Mouse (Mus musculus) forebrain, embryonic 15.5 days (tissue): ENCODE measurements at regions not wholly inside any gene's neighbourhood (a gene's known extent, or its start where the extent isn't known, plus 50 kb on each side); places are given as distances from the start of the nearest gene placed in this dataset.
A peak's percentile ranks its signal among the peaks of the same experiment; 100 is the strongest.
"Not testable (repeated sequence)": the region's sequence is repeated elsewhere in the genome, so short reads cannot be mapped to it uniquely, and the experiment has no call there.

Source experiments
- ATAC-seq: fragments of 200-750 bp; cut with Nextera tagmentation; replicated peaks from 2 replicates; pipeline ENCODE4 v1.8.0; 2017; ENCODE audit warnings: mild to moderate bottlenecking, moderate TSS enrichment, moderate library complexity
- H3K27ac ChIP-seq: fragments of 300-500 bp; sonication (generic); replicated peaks from 2 replicates; pipeline ENCODE4 v1.5.1; 2015; ENCODE audit warnings: mild to moderate bottlenecking, inconsistent platforms
- H3K27me3 ChIP-seq: fragments of 300-500 bp; sonication (generic); 2 replicates; pipeline ENCODE4 v1.6.1; 2015; ENCODE audit warnings: inconsistent platforms
- H3K36me3 ChIP-seq: fragments of 300-500 bp; sonication (generic); 2 replicates; pipeline ENCODE4 v1.6.1; 2015; ENCODE audit warnings: mild to moderate bottlenecking, inconsistent platforms
- H3K4me1 ChIP-seq: fragments of 300-500 bp; sonication (generic); 2 replicates; pipeline ENCODE4 v1.6.1; 2015; ENCODE audit warnings: inconsistent platforms
- H3K4me2 ChIP-seq: fragments of 300-500 bp; sonication (generic); replicated peaks from 2 replicates; pipeline ENCODE4 v1.6.1; 2015; ENCODE audit warnings: mild to moderate bottlenecking, inconsistent platforms
- H3K4me3 ChIP-seq: fragments of 300-500 bp; sonication (generic); 2 replicates; pipeline ENCODE4 v1.5.1; 2015; ENCODE audit warnings: mild to moderate bottlenecking, inconsistent platforms
- H3K9ac ChIP-seq: fragments of 300-500 bp; sonication (generic); replicated peaks from 2 replicates; pipeline ENCODE4 v1.6.1; 2015; ENCODE audit warnings: mild to moderate bottlenecking, inconsistent platforms
- H3K9me3 ChIP-seq: fragments of 300-500 bp; sonication (generic); 2 replicates; pipeline ENCODE4 v1.6.1; 2016; ENCODE audit warnings: inconsistent platforms
- WGBS: fragments of 180-500 bp; shearing (Covaris S2); methylation state at CpG from one replicate; pipeline ENCODE4 v1.1.7; 2015; ENCODE audit warnings: mixed read lengths; 5-methylcytosine and 5-hydroxymethylcytosine counted together

DNA sequence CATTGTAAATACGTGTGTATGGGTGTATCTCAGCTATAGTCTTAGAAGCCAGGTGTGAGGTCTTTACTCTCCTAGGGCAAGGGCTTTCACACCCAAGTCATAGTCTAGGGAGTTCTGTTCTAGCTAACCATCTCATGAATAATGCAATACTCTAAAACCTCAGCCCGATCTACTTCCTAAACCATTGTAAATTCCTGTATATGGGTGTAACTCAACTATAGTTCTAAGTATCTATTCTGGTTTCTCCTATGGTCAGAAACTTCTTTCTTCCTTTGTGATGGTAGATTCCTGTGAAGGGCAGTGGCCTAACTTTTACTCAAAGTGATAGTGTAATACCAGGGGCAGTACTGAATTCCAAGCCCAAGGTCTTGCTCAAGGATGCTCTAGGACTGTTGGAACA, 58.7 kb upstream of the Srd5a3 start:
- not testable (repeated sequence) for ATAC-seq, H3K36me3 ChIP-seq, H3K27ac ChIP-seq, H3K4me3 ChIP-seq, H3K9me3 ChIP-seq, H3K4me1 ChIP-seq, H3K27me3 ChIP-seq, H3K4me2 ChIP-seq, H3K9ac ChIP-seq
- 76% methylated on average over 2 of the region's 2 CpGs for WGBS

DNA sequence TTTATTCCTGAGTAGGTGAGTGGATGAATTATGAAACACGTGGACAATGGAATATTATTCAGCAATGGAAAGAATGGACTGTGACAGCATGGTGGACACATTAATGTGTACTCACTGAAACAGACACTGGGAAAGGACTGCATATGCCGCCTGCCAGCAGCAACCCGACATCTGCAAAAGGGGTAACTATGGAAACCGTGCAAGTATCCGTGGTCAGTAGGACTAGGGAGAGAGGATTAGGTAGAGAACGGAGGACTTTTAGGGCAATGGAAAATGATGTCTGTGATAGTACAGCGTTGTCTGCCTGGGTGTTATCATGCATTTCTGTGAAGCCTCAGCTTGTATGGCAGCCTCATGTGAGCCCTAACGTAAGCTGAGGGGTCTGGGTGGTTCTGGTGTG, 59.6 kb upstream of the Srd5a3 start:
- no peak overlapping the region for H3K27ac ChIP-seq
- 65% methylated on average over 8 of the region's 8 CpGs for WGBS

GRCm38 (mm10) chr5:76079204-76080025, 60.7 kb upstream of the Srd5a3 start:
- no peak overlapping the region for H3K27ac ChIP-seq
- 0 out of 2 replicates have a peak, but pooled peaks cover 2% of the 10 kb centered on the region for H3K4me1 ChIP-seq
- H3K36me3 ChIP-seq = no peaks in the 10 kb centered on the region
- ATAC-seq = no peak
- WGBS = 67% methylated on average over 11 of the region's 11 CpGs
- no peak overlapping the region for H3K4me3 ChIP-seq
- no peak overlapping the region for H3K4me2 ChIP-seq
- no peaks in the 10 kb centered on the region for H3K9me3 ChIP-seq
- H3K27me3 ChIP-seq = no peaks in the 10 kb centered on the region
- no peak overlapping the region for H3K9ac ChIP-seq

More for the DNA sequence above, 59.6 kb upstream of the Srd5a3 start:
- Histone ChIP-seq H3K9me3 (no peaks in the 10 kb centered on the region), H3K4me2 (no peak overlapping the region), H3K9ac (no peak overlapping the region), H3K4me1 (0 out of 2 replicates have a peak, but pooled peaks cover under 1% of the 10 kb centered on the region), H3K27me3 (no peaks in the 10 kb centered on the region), H3K4me3 (no peak overlapping the region), H3K36me3 (no peaks in the 10 kb centered on the region)
- ATAC-seq = no peak

- Histone ChIP-seq H3K4me3 (no peak overlapping the region), H3K4me2 (no peak overlapping the region), H3K9me3 (no peaks in the 10 kb centered on the region), H3K36me3 (no peaks in the 10 kb centered on the region), H3K4me1 (0 out of 2 replicates have a peak, but pooled peaks cover 2% of the 10 kb centered on the region), H3K27me3 (no peaks in the 10 kb centered on the region), H3K9ac (no peak overlapping the region), H3K27ac (no peak overlapping the region)
- no peak for ATAC-seq
- WGBS = 90% methylated on average over 1 of the region's 1 CpGs
These were observed 61.6 kb upstream of the Srd5a3 start for GRCm38 (mm10) chr5:76078485-76078884.

- no peaks in the 10 kb centered on the region for H3K27me3 ChIP-seq
- H3K9ac ChIP-seq = no peak overlapping the region
- H3K36me3 ChIP-seq = no peaks in the 10 kb centered on the region
- no peaks in the 10 kb centered on the region for H3K9me3 ChIP-seq
- H3K4me1 ChIP-seq = 0 out of 2 replicates have a peak, but pooled peaks cover 2% of the 10 kb centered on the region
- H3K27ac ChIP-seq = no peak overlapping the region
- no peak overlapping the region for H3K4me2 ChIP-seq
- WGBS = 93% methylated on average over 7 of the region's 7 CpGs
- no peak for ATAC-seq
- no peak overlapping the region for H3K4me3 ChIP-seq
These were observed 63.8 kb upstream of the Srd5a3 start for GRCm38 (mm10) chr5:76076283-76076682.

- no peak overlapping the region for H3K9ac ChIP-seq
- no peak overlapping the region for H3K27ac ChIP-seq
- H3K9me3 ChIP-seq = no peaks in the 10 kb centered on the region
- WGBS = 22% methylated on average over 8 of the region's 8 CpGs
- 0 out of 2 replicates have a peak, but pooled peaks cover 2% of the 10 kb centered on the region for H3K4me1 ChIP-seq
- ATAC-seq = no peak
- no peak overlapping the region for H3K4me3 ChIP-seq
- H3K36me3 ChIP-seq = no peaks in the 10 kb centered on the region
- H3K27me3 ChIP-seq = no peaks in the 10 kb centered on the region
- peak overlapping the region; percentile 19; the same call in 1 of the 2 replicates for H3K4me2 ChIP-seq
These were observed 64.7 kb upstream of the Srd5a3 start for GRCm38 (mm10) chr5:76075401-76075800.

- no peak for ATAC-seq
- 31% methylated on average over 3 of the region's 3 CpGs for WGBS
- no peaks in the 10 kb centered on the region for H3K27me3 ChIP-seq
- H3K4me2 ChIP-seq = no peak overlapping the region
- H3K9ac ChIP-seq = no peak overlapping the region
- H3K27ac ChIP-seq = no peak overlapping the region
- H3K4me1 ChIP-seq = no peaks in the 10 kb centered on the region
- no peak overlapping the region for H3K4me3 ChIP-seq
- H3K9me3 ChIP-seq = no peaks in the 10 kb centered on the region
- no peaks in the 10 kb centered on the region for H3K36me3 ChIP-seq
These were observed 72.2 kb upstream of the Srd5a3 start for GRCm38 (mm10) chr5:76067881-76068280.

GRCm38 (mm10) chr5:76067231-76067630, 72.8 kb upstream of the Srd5a3 start:
- Histone ChIP-seq H3K4me3 (no peak overlapping the region), H3K4me2 (no peak overlapping the region), H3K27ac (no peak overlapping the region), H3K36me3 (no peaks in the 10 kb centered on the region), H3K9me3 (no peaks in the 10 kb centered on the region), H3K27me3 (no peaks in the 10 kb centered on the region), H3K4me1 (no peaks in the 10 kb centered on the region), H3K9ac (no peak overlapping the region)
- no peak for ATAC-seq
- 81% methylated on average over 10 of the region's 10 CpGs for WGBS

- no peak overlapping the region for H3K9ac ChIP-seq
- no peak for ATAC-seq
- H3K36me3 ChIP-seq = no peaks in the 10 kb centered on the region
- H3K4me1 ChIP-seq = no peaks in the 10 kb centered on the region
- H3K27me3 ChIP-seq = no peaks in the 10 kb centered on the region
- H3K27ac ChIP-seq = no peak overlapping the region
- H3K4me3 ChIP-seq = no peak overlapping the region
- no peaks in the 10 kb centered on the region for H3K9me3 ChIP-seq
- WGBS = 73% methylated on average over 4 of the region's 4 CpGs
- no peak overlapping the region for H3K4me2 ChIP-seq
These were observed 74.3 kb upstream of the Srd5a3 start for GRCm38 (mm10) chr5:76065789-76066188.

DNA sequence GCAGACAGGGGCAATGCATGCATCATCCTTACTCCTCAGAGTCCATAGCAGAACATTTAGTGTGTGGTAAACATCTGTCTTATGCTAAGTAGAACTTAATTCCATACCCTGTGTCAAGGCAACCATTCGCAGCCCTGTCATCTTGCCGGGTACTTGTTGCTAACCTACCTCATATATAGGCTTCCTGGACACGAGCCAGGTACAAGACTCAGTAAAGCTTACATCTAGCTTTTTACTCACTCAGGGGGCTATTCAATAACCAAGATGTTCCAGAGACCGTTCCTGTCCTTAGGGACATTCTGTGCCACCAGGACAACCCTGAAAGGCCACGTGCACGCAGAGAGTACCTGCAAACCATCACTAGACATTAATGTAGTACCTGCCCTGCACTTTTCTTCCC, 74.8 kb upstream of the Srd5a3 start:
- no peak overlapping the region for H3K4me2 ChIP-seq
- H3K4me3 ChIP-seq = no peak overlapping the region
- H3K36me3 ChIP-seq = no peaks in the 10 kb centered on the region
- no peaks in the 10 kb centered on the region for H3K9me3 ChIP-seq
- no peaks in the 10 kb centered on the region for H3K27me3 ChIP-seq
- H3K9ac ChIP-seq = no peak overlapping the region
- no peak overlapping the region for H3K27ac ChIP-seq
- ATAC-seq = no peak
- H3K4me1 ChIP-seq = no peaks in the 10 kb centered on the region
- WGBS = 77% methylated on average over 6 of the region's 6 CpGs

- ATAC-seq = no peak
- Histone ChIP-seq H3K36me3 (no peaks in the 10 kb centered on the region), H3K4me1 (no peaks in the 10 kb centered on the region), H3K27ac (no peak overlapping the region), H3K9ac (no peak overlapping the region), H3K4me3 (no peak overlapping the region), H3K9me3 (no peaks in the 10 kb centered on the region), H3K4me2 (no peak overlapping the region), H3K27me3 (no peaks in the 10 kb centered on the region)
- 81% methylated on average over 5 of the region's 5 CpGs for WGBS
These were observed 75.4 kb upstream of the Srd5a3 start for GRCm38 (mm10) chr5:76064686-76065085.

DNA sequence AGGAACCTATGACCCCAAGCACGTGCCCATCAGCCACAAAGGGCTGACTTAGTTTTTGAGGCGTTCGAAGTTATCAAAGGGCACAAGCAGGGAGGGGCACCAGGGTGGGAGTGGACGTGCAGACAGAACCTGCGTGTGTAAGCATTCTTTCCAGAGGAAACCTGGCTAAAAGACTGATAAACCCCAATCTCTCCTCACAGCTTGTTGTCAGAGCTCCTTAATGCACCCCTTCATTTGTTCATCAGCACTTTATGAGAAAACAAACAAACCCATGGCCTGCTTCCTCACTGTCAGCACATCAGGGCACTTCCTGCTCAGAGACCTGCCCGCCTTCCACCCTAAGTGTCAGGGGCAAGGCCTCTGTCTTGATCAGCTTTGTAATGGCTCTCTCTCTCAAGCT, 76.6 kb upstream of the Srd5a3 start:
- H3K9me3 ChIP-seq = no peaks in the 10 kb centered on the region
- ATAC-seq = no peak
- no peaks in the 10 kb centered on the region for H3K27me3 ChIP-seq
- no peak overlapping the region for H3K4me3 ChIP-seq
- H3K9ac ChIP-seq = no peak overlapping the region
- no peaks in the 10 kb centered on the region for H3K36me3 ChIP-seq
- 67% methylated on average over 6 of the region's 6 CpGs for WGBS
- H3K4me1 ChIP-seq = no peaks in the 10 kb centered on the region
- no peak overlapping the region for H3K4me2 ChIP-seq
- H3K27ac ChIP-seq = no peak overlapping the region

GRCm38 (mm10) chr5:76058011-76058410, 79.8 kb upstream of the Kdr start:
- Histone ChIP-seq H3K27ac (no peak overlapping the region), H3K9me3 (no peaks in the 10 kb centered on the region), H3K36me3 (no peaks in the 10 kb centered on the region), H3K4me1 (no peaks in the 10 kb centered on the region), H3K9ac (no peak overlapping the region), H3K4me2 (no peak overlapping the region), H3K27me3 (no peaks in the 10 kb centered on the region), H3K4me3 (no peak overlapping the region)
- WGBS = 80% methylated on average over 7 of the region's 7 CpGs
- ATAC-seq = no peak
